Mouse (Mus musculus) lung, postnatal 0 days (tissue): Measurements from ENCODE around the gene BC034090. TPM values are rescaled to one million over a fixed set of nuclear protein-coding genes. Genes with fewer than 3 reads are reported as not detected.

Source experiments
- ATAC-seq: fragments of 200-750 bp; cut with Nextera tagmentation; 2 replicates; pipeline ENCODE4 v1.8.0; 2017; ENCODE audit warnings: moderate library complexity
- DNase-seq: peaks from one replicate; pipeline ENCODE4 v3.0.0-alpha.2; 2016; ENCODE audit warnings: low spot score
- H3K27ac ChIP-seq: fragments of 300-500 bp; sonication (generic); 2 replicates; pipeline ENCODE4 v1.5.1; 2014; ENCODE audit warnings: antibody characterized with exemption, mild to moderate bottlenecking, low read length, mixed read lengths
- H3K27me3 ChIP-seq: fragments of 300-500 bp; sonication (generic); replicated peaks from 2 replicates; pipeline ENCODE4 v1.6.1; 2014; ENCODE audit warnings: low read length, mixed read lengths; ENCODE audit not compliant: insufficient read depth
- H3K36me3 ChIP-seq: fragments of 300-500 bp; sonication (generic); 2 replicates; pipeline ENCODE4 v1.6.1; 2014; ENCODE audit warnings: low read length, mixed read lengths; ENCODE audit not compliant: insufficient read depth
- H3K4me1 ChIP-seq: fragments of 300-500 bp; sonication (generic); 2 replicates; pipeline ENCODE4 v1.6.1; 2014; ENCODE audit warnings: antibody characterized with exemption, low read depth, low read length, mixed read lengths; ENCODE audit not compliant: insufficient read depth
- H3K4me2 ChIP-seq: fragments of 300-500 bp; sonication (generic); replicated peaks from 2 replicates; pipeline ENCODE4 v1.6.1; 2014; ENCODE audit warnings: low read depth, mild to moderate bottlenecking, low read length, moderate library complexity, mixed read lengths
- H3K4me3 ChIP-seq: fragments of 300-500 bp; sonication (generic); 2 replicates; pipeline ENCODE4 v1.5.1; 2014; ENCODE audit warnings: low read depth, low read length
- H3K9ac ChIP-seq: fragments of 300-500 bp; sonication (generic); replicated peaks from 2 replicates; pipeline ENCODE4 v1.6.1; 2014; ENCODE audit warnings: low read depth, mild to moderate bottlenecking
- H3K9me3 ChIP-seq: fragments of 300-500 bp; sonication (generic); 2 replicates; pipeline ENCODE4 v1.6.1; 2016; ENCODE audit warnings: low read length, mixed read lengths
- CTCF ChIP-seq: IDR thresholded peaks from 2 replicates; pipeline ENCODE4 v1.5.1; 2016; ENCODE audit warnings: antibody characterized with exemption, mild to moderate bottlenecking
- EP300 ChIP-seq: IDR thresholded peaks from 2 replicates; pipeline ENCODE4 v1.6.1; 2016; ENCODE audit warnings: antibody characterized with exemption, mild to moderate bottlenecking, control low read depth
- WGBS: fragments of 180-500 bp; shearing (Covaris S2); extraction: QIAGEN DNeasy Blood & Tissue Kit; methylation state at CpG from one replicate; pipeline ENCODE4 v1.1.7; 2014; 5-methylcytosine and 5-hydroxymethylcytosine counted together
- polyA plus RNA-seq: library from polyadenylated mRNA; unstranded; fragments of >200 nt; fragmentation: Nextera tagmentation; extraction: Ambion mirVana; gene quantifications from 2 replicates; pipeline ENCODE4 v1.2.1, GENCODE M21; 2015

BC034090 gene
- polyA plus RNA-seq, 1 experiment from 2014 or later: 2.4 TPM

DNA sequence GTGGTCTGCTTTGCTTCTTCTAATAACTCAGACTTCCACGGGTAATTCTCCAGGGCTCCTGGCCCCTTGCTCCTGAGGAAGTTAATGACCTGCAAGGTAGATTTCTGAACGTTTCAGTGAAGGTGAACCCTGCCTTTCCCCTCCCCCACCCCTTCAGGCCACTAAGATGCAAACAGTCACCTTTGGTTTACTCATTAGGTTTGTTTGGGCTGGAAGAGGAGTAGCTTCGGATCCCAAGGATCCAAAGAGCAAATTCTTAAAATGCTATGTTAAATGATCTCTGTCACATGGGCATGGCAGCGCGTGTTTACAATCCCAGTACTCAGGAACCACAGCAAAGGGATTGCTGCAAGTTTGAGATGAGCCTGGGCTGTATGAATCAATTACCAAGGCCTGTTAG lies 3.2 kb upstream of the BC034090 start:
- H3K4me3 ChIP-seq: no peak overlapping the region
- H3K27ac ChIP-seq: no peak overlapping the region
- no peak overlapping the region for H3K9ac ChIP-seq
- 22% methylated on average over 5 of the region's 5 CpGs for WGBS
- no peaks in the 10 kb centered on the region for H3K9me3 ChIP-seq
- DNase-seq (no peak), ATAC-seq (no peak)
- 0 out of 2 replicates have a peak, but pooled peaks cover 5% of the 10 kb centered on the region for H3K27me3 ChIP-seq
- 0 out of 2 replicates have a peak, but pooled peaks cover 5% of the 10 kb centered on the region for H3K4me1 ChIP-seq
- no peaks in the 10 kb centered on the region for H3K36me3 ChIP-seq
- TF ChIP-seq CTCF (no peak), EP300 (no peak)
- no peak overlapping the region for H3K4me2 ChIP-seq

DNA sequence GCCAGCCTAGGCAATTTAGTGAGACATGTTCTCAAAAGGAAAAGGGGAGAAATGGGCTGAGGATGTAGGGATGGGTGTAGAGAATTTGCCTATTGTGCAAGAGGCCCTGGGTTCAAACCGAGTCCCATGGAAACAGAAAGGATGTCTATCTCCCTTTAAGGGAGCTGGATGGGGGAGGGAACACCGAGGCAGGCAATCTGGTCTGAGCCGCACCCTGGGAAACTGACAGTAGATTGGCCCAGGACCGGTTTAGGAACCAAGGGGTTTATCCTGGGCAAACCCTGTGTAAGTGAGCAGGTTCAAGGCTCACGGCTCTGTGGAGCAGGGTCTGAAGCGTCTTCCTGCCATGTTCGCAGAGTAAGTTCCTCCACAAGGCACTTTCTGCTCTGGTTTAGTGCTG lies 1.3 kb upstream of the BC034090 start:
- ATAC-seq (no peak), DNase-seq (no peak)
- Histone ChIP-seq H3K4me2 (0 out of 2 replicates have a peak overlapping the region, but pooled peaks have one; percentile 84), H3K4me3 (no peak overlapping the region), H3K27ac (no peak overlapping the region), H3K36me3 (no peaks in the 10 kb centered on the region), H3K4me1 (0 out of 2 replicates have a peak, but pooled peaks cover 5% of the 10 kb centered on the region), H3K27me3 (0 out of 2 replicates have a peak, but pooled peaks cover 5% of the 10 kb centered on the region), H3K9ac (no peak overlapping the region), H3K9me3 (no peaks in the 10 kb centered on the region)
- TF ChIP-seq CTCF: no peak
- no peak for TF ChIP-seq EP300
- 76% methylated on average over 7 of the region's 7 CpGs for WGBS

DNA sequence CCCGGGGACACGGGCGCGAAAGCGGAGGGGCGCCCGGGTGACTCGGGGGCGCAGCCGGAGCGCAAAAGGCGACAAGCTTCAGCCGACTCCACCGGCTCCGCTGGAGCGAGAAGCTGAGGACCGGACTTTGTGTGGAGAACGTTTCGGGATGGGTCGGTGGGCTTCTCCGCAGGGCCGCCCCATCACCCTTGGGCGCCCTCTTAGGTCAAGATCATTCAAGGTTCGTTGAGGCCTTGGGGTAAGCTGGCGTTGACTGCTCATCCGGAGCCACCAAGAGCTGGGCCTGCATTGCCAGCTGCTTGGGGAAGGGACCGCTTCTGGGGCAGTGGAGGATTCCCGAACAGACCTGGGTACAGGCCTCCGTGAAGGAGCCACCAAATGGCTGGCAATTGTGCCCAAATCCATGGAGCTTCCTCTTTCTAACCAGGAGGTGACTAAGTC lies 547 bp upstream of the BC034090 start:
- ATAC-seq: peak; percentile 10; the same call in 1 of the 2 replicates
- H3K4me3 ChIP-seq: peak overlapping the region; percentile 53
- TF ChIP-seq CTCF: no peak
- no peak for TF ChIP-seq EP300
- H3K36me3 ChIP-seq: no peaks in the 10 kb centered on the region
- WGBS: 5% methylated on average over 29 of the region's 29 CpGs
- 0 out of 2 replicates have a peak, but pooled peaks cover 5% of the 10 kb centered on the region for H3K27me3 ChIP-seq
- peak overlapping the region; percentile 84 for H3K4me2 ChIP-seq
- DNase-seq: no peak
- H3K9me3 ChIP-seq: no peaks in the 10 kb centered on the region
- peak overlapping the region; percentile 82 for H3K27ac ChIP-seq
- H3K9ac ChIP-seq: peak overlapping the region; percentile 71
- H3K4me1 ChIP-seq: 0 out of 2 replicates have a peak, but pooled peaks cover 5% of the 10 kb centered on the region

- TF ChIP-seq CTCF: no peak
- no peak for TF ChIP-seq EP300
- 69% methylated on average over 1 of the region's 1 CpGs for WGBS
- H3K9me3 ChIP-seq: no peaks in the 10 kb centered on the region
- 0 out of 2 replicates have a peak, but pooled peaks cover 5% of the 10 kb centered on the region for H3K4me1 ChIP-seq
- no peak overlapping the region for H3K27ac ChIP-seq
- 0 out of 2 replicates have a peak, but pooled peaks cover 5% of the 10 kb centered on the region for H3K27me3 ChIP-seq
- DNase-seq (no peak), ATAC-seq (no peak)
- no peak overlapping the region for H3K4me3 ChIP-seq
- H3K9ac ChIP-seq: no peak overlapping the region
- no peak overlapping the region for H3K4me2 ChIP-seq
- H3K36me3 ChIP-seq: no peaks in the 10 kb centered on the region
Measured at GRCm38 (mm10) chr1:155242488-155242745, 1.8 kb downstream of the BC034090 start.

GRCm38 (mm10) chr1:155241701-155242487 lies 2.4 kb downstream of the BC034090 start:
- 84% methylated on average over 12 of the region's 12 CpGs for WGBS
- DNase-seq (no peak), ATAC-seq (no peak)
- TF ChIP-seq CTCF (no peak), EP300 (no peak)
- H3K4me2 ChIP-seq: no peak overlapping the region
- H3K36me3 ChIP-seq: no peaks in the 10 kb centered on the region
- 0 out of 2 replicates have a peak, but pooled peaks cover 5% of the 10 kb centered on the region for H3K27me3 ChIP-seq
- H3K4me1 ChIP-seq: 0 out of 2 replicates have a peak, but pooled peaks cover 5% of the 10 kb centered on the region
- no peak overlapping the region for H3K4me3 ChIP-seq
- no peak overlapping the region for H3K9ac ChIP-seq
- no peaks in the 10 kb centered on the region for H3K9me3 ChIP-seq
- no peak overlapping the region for H3K27ac ChIP-seq

- H3K9me3 ChIP-seq: no peaks in the 10 kb centered on the region
- DNase-seq (no peak), ATAC-seq (no peak)
- H3K4me1 ChIP-seq: 0 out of 2 replicates have a peak, but pooled peaks cover 5% of the 10 kb centered on the region
- 84% methylated on average over 6 of the region's 6 CpGs for WGBS
- TF ChIP-seq EP300 (no peak), CTCF (no peak)
- H3K27me3 ChIP-seq: 0 out of 2 replicates have a peak, but pooled peaks cover 3% of the 10 kb centered on the region
- H3K36me3 ChIP-seq: no peaks in the 10 kb centered on the region
- no peak overlapping the region for H3K4me3 ChIP-seq
- H3K4me2 ChIP-seq: no peak overlapping the region
- no peak overlapping the region for H3K27ac ChIP-seq
- H3K9ac ChIP-seq: no peak overlapping the region
Measured at GRCm38 (mm10) chr1:155239962-155240717, 4.1 kb downstream of the BC034090 start.
